Mouse (Mus musculus): ENCODE results near the gene Cdk12.
"Not testable (repeated sequence)": the region's sequence is repeated elsewhere in the genome, so short reads cannot be mapped to it uniquely, and the experiment has no call there.

Gene Cdk12

GRCm38 (mm10) chr11:98202641-98203350 is at the start of gene Cdk12:
Cdk12 (plus strand) TSS chr11:98203059.
- peak; percentile 95 to 97 for DNase-seq

DNA sequence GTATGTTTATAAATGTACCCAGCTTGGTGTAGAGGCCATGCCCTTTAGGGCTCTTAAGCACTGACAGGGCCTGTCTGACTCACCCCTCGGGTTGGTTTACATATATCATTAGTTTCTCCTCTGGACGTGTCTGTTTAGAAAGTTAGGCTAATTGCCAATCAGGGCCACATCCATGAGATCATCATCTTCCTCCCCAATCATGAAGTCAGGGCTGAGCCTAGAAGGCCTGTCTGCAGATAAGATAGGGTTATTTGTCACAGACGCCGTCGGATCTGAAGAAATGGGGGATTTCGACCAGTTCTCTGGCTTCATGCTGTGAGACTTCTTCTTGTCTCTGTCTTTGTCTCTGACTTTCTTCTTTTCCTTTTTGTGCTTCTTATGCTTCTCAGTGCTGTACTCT is 47.8 kb upstream of the Cdk12 start:
- DNase-seq = no peak

GRCm38 (mm10) chr11:98168400-98168799 is 34.5 kb upstream of the Cdk12 start:
- no peak for DNase-seq

GRCm38 (mm10) chr11:98182149-98182548 is 20.7 kb upstream of the Cdk12 start:
- not testable (repeated sequence) for DNase-seq

GRCm38 (mm10) chr11:98187640-98188395 is 15.0 kb upstream of the Cdk12 start:
- peak; percentile 66 to 78 for DNase-seq

DNA sequence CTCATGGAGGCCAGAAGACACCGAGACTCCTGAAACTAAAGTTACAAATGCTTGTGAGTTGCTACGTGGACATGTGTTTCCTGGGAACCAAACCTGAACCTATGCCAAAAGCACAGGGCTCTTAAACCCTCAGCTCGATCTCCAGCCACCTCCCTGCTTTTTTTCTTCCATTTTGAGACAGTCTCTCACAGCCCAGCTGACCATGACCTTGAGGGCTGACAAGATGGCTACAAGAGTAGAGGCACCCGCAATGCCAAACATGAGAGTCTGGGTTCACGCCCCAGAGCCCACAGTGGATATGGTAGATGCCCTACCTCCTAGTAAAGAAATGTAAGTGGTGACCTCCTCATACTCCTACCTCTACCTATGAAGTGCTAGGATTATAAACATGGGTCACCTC is 12.0 kb upstream of the Cdk12 start:
- peak in 1 of 2 experiments; percentile 14 for DNase-seq

DNA sequence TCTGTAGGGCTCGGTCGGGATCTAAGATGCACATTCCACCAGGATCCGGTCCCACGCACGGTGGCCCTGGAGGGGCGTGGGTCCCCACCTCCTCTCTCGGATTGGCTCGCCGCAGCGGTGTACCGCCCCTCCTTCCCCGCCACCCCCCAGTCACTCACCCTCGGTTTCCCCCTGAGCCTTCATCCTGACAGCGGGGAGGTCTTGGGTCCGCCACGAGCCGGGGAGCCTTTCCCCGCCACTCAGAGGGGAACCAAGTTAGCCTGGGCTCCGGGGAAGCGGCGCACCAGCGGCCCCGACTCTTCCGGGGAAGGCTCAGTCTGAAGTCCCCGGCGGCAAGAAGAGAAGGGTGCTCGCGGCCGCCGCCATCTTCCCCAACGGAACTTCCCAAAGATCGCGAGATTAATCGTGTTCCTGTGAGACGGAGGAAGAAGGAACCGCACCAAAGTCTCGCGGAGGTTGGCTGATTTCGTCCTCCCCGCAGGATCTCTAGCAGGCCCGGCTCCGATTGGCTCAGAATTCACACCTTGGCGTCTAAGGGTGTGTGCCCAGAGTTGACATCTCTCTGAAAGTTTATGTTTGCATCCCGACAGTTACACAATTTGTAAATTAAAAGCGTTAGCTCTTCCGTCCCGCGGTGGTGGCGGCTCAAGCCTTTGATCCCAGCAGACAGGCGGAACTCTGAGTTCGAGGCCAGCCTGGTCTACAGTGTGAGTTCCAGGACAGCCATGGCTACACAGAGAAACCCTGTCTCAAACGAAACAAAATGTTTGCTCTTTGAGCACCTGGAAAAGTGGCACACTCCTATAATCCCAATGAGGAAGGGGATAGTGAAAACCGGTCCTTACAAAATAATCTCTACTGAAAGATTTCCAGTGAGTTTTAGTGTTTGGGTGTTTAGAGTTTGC is 9.7 kb upstream of the Cdk12 start, which contains the start of gene Med1:
Gene Med1 (minus strand): TSS at position 393 of the 905 bp plus-strand sequence.
- DNase-seq = peak; percentile 94 to 97

DNA sequence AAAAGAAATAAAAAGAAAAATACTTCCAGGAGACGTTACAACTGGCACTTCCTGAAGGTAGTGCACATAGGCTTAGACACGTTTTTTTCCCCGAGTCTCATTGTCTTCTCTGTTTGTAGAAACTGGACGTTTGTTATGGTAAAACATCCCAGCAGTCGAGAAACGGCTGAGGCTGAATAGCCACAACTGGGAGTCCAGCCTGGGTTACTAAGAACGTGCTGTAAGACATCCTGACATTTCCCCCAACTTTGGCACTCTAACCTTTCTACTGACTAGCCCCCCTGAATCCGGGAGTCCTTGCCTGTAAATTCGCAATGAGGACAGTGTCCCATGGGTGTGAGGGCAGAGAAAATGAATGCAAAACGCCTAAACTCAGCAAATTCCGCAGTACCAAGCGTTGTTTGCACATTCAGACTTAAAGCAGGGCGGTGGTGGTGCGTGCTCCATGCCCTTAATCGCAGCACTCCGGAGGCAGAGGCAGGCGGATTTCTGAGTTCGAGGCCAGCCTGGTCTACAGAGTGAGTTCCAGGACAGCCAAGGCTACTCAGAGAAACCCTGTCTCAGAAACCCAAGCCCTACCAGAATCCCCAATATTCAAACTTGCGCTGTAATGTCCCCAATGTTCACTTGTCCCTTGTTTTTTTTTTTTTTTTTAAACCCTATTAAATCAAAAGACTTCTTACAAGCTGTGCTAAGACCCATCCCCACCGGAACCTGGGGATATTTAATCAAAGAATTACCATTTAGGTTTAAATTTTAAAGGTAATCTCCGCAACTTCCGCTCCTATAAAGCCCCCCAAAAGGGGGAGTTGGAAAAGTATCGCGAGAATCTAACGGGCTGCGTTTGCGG is 843 bp upstream of the Cdk12 start:
- DNase-seq = peak; percentile 16 to 32

- no peak for DNase-seq
Observed at GRCm38 (mm10) chr11:98203351-98203911, 572 bp downstream of the Cdk12 start.

DNA sequence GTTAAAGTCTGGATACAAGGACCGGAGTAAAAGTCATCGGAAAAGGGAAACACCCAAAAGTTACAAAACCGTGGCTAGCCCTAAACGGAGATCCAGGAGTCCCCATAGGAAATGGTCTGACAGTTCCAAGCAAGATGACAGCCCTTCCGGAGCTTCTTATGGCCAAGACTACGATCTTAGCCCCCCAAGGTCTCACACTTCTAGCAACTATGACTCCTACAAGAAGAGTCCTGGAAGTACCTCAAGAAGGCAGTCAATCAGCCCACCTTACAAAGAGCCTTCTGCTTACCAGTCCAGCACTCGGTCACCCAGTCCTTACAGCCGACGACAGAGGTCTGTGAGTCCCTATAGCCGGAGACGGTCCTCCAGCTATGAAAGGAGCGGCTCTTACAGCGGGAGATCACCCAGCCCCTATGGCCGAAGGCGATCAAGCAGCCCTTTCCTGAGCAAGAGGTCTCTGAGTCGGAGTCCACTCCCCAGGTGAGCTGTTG is 1.1 kb downstream of the Cdk12 start:
- peak; percentile 16 to 18 for DNase-seq

- no peak for DNase-seq
Observed at GRCm38 (mm10) chr11:98205463-98205862, 2.6 kb downstream of the Cdk12 start.

- not testable (repeated sequence) for DNase-seq
Observed at GRCm38 (mm10) chr11:98206281-98206680, 3.4 kb downstream of the Cdk12 start.

GRCm38 (mm10) chr11:98209661-98210060 is 6.8 kb downstream of the Cdk12 start:
- not testable (repeated sequence) for DNase-seq

DNA sequence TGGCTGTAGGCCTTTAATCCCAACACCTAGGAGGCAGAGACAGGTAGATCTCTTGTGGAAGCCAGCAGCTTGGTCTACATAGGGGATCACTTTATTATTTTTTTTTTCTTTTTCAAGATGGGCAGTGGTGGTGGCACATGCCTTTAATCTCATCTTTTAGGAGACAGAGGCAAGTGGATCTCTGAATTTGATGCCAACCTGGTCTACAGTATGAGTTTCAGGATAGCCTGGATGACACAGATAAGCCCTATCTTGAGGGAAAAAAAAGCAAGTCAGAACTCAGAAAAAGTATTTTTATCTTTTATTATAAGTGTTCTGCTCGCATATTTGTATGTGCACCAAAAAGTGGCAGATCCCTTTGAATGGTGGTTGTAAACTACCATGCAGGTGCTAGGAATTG is 10.5 kb downstream of the Cdk12 start:
- no peak for DNase-seq

DNA sequence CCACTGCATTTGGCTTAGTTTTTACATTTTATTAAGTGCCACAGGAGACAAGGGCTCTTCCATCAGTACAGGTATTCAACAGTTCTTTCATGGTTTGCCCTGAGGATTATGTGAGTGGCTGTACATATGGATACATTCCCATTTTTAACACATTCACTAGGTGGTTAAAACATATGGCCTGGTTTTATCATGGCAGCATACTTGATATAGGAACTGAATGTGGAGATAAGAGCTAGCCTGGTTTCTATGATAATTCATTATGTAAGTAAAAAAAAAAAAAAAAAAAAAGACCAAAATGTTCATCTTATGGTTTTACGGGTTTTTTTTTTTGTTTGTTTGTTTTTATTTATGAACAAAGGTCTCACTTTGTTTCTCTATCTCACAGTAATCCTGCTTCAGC is 23.5 kb downstream of the Cdk12 start:
- DNase-seq = no peak

DNA sequence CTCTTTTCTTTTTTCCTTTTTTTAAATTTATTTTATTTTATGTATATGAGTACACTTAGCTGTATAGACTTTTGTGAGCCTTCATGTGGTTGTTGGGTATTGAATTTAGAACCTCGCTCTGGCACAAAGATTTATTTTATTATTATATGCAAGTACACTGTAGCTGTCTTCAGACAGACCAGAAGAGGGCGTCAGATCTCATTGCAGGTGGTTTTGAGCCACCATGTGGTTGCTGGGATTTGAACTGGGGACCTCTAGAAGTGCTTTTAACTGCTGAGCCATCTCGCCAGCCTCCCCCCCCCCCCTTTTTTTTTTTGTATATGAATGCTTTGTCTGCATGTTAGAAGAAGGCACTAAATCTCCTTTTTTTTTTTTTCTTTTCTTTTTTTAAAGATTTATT is 35.6 kb downstream of the Cdk12 start:
- DNase-seq = no peak

DNA sequence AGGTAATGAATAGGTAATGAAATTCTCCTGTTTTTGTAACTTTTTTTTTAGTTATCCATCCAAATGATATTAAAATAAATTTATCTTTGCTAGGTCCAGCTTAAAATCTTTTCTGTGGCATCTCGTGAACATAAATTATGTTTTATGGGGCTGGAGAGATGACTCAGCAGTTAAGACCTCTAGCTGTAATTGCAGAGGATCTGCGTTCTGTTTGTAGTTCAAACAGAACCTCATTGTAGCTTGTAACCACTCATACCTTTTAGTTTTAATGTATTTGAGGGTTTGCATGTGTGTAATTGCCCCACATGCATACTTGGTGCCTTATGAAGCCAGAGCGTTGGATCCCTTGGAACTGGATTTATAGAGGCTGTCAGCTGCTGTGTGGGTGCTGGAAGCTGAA is 36.1 kb downstream of the Cdk12 start:
- DNase-seq = no peak

- DNase-seq = not testable (repeated sequence)
Observed at GRCm38 (mm10) chr11:98242910-98243309, 40.1 kb downstream of the Cdk12 start.

- no peak for DNase-seq
Observed at GRCm38 (mm10) chr11:98244415-98244814, 41.6 kb downstream of the Cdk12 start.

DNA sequence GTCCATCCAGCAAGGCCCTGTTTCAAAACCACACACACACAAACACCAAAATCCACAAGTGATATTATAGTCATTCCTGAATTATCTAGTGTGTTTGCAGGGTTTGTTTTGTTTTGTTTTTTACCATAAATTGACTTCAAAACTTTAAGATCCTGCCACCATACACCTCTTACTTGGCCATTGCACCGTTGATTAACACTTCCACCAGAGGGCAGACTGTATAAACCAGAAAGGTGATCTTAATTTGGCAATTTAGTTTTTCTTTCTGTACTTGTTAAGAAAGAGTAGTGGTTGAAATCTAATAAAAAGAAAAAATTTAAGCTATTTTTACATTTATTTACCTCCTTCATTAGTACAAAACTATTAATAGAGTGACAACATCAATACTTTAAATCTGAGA is 44.5 kb downstream of the Cdk12 start:
- no peak for DNase-seq

- no peak for DNase-seq
Observed at GRCm38 (mm10) chr11:98253807-98254206, 50.9 kb downstream of the Cdk12 start.

All from lung, adult 18-20 months (tissue).